Mouse (Mus musculus): ENCODE measurements around the gene Nup54.

Gene Nup54

GRCm38 (mm10) chr5:92458726-92459125 is 23.7 kb upstream of the Nup54 start:
- H3K4me1 ChIP-seq (replicated peaks; ENCODE audit: low read depth, low read length): no peaks in the 10 kb centered on the region
- peaks cover 66% of the 10 kb centered on the region for H3K36me3 ChIP-seq (ENCODE audit: insufficient read depth, low read length)
- TF ChIP-seq CTCF (conservative IDR thresholded peaks at IDR 0.05; ENCODE audit: low read length) (no peak), POU5F1 (IDR thresholded peaks at IDR 0.05; ENCODE audit: borderline replicate concordance, low read length) (no peak), NANOG (IDR thresholded peaks at IDR 0.05; ENCODE audit: borderline replicate concordance, low read length) (no peak)
- no peak overlapping the region for H3K4me3 ChIP-seq (replicated peaks; ENCODE audit: low read length)
- no peaks in the 10 kb centered on the region for H3K9me3 ChIP-seq (ENCODE audit: low read length)
- H3K27me3 ChIP-seq (ENCODE audit: insufficient read depth, low read length): no peaks in the 10 kb centered on the region

DNA sequence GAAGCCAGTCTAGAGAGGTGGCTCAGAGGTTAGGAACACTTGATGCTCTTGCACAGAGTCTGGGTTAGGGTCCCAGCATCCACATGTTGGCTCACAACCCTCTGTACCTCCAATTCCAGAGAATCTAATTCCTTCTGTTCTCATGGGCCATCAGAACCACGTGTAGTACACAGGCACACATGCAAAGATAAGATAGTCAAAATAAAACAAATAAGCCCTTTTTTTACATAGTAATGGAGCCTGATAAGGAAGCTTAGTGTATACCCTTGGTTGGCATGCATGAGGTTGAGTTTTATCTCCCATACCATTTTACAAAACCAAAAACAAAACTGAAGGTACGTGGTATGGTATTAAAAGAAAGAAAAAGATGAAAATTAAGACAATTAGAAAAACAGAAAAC is 22.4 kb upstream of the Nup54 start:
- Histone ChIP-seq H3K4me1 (replicated peaks; ENCODE audit: low read depth, low read length) (no peaks in the 10 kb centered on the region), H3K27me3 (ENCODE audit: insufficient read depth, low read length) (no peaks in the 10 kb centered on the region), H3K4me3 (replicated peaks; ENCODE audit: low read length) (no peak overlapping the region), H3K36me3 (ENCODE audit: insufficient read depth, low read length) (peaks cover 79% of the 10 kb centered on the region), H3K9me3 (ENCODE audit: low read length) (no peaks in the 10 kb centered on the region)
- TF ChIP-seq NANOG (IDR thresholded peaks at IDR 0.05; ENCODE audit: borderline replicate concordance, low read length) (no peak), CTCF (conservative IDR thresholded peaks at IDR 0.05; ENCODE audit: low read length) (no peak), POU5F1 (IDR thresholded peaks at IDR 0.05; ENCODE audit: borderline replicate concordance, low read length) (no peak)

GRCm38 (mm10) chr5:92452876-92453275 is 17.9 kb upstream of the Nup54 start:
- Histone ChIP-seq H3K27me3 (ENCODE audit: insufficient read depth, low read length) (no peaks in the 10 kb centered on the region), H3K36me3 (ENCODE audit: insufficient read depth, low read length) (peaks cover 92% of the 10 kb centered on the region), H3K4me1 (replicated peaks; ENCODE audit: low read depth, low read length) (peaks cover 12% of the 10 kb centered on the region), H3K9me3 (ENCODE audit: low read length) (no peaks in the 10 kb centered on the region), H3K4me3 (replicated peaks; ENCODE audit: low read length) (no peak overlapping the region)
- TF ChIP-seq CTCF (conservative IDR thresholded peaks at IDR 0.05; ENCODE audit: low read length) (no peak), NANOG (IDR thresholded peaks at IDR 0.05; ENCODE audit: borderline replicate concordance, low read length) (no peak)

- peaks cover 12% of the 10 kb centered on the region for H3K4me1 ChIP-seq (replicated peaks; ENCODE audit: low read depth, low read length)
- H3K9me3 ChIP-seq (ENCODE audit: low read length): no peaks in the 10 kb centered on the region
- no peak overlapping the region for H3K4me3 ChIP-seq (replicated peaks; ENCODE audit: low read length)
- no peaks in the 10 kb centered on the region for H3K27me3 ChIP-seq (ENCODE audit: insufficient read depth, low read length)
- H3K36me3 ChIP-seq (ENCODE audit: insufficient read depth, low read length): peaks cover 96% of the 10 kb centered on the region
- TF ChIP-seq CTCF (conservative IDR thresholded peaks at IDR 0.05; ENCODE audit: low read length) (no peak), NANOG (IDR thresholded peaks at IDR 0.05; ENCODE audit: borderline replicate concordance, low read length) (no peak), POU5F1 (IDR thresholded peaks at IDR 0.05; ENCODE audit: borderline replicate concordance, low read length) (no peak)
Measured at GRCm38 (mm10) chr5:92446736-92447135, 11.7 kb upstream of the Nup54 start.

- H3K9me3 ChIP-seq (ENCODE audit: low read length): no peaks in the 10 kb centered on the region
- no peak overlapping the region for H3K4me3 ChIP-seq (replicated peaks; ENCODE audit: low read length)
- no peaks in the 10 kb centered on the region for H3K27me3 ChIP-seq (ENCODE audit: insufficient read depth, low read length)
- H3K4me1 ChIP-seq (replicated peaks; ENCODE audit: low read depth, low read length): peaks cover 2% of the 10 kb centered on the region; the same call in 1 of the 2 replicates
- TF ChIP-seq CTCF (conservative IDR thresholded peaks at IDR 0.05; ENCODE audit: low read length): no peak
- TF ChIP-seq NANOG (IDR thresholded peaks at IDR 0.05; ENCODE audit: borderline replicate concordance, low read length): no peak
- H3K36me3 ChIP-seq (ENCODE audit: insufficient read depth, low read length): peaks cover 83% of the 10 kb centered on the region
Measured at GRCm38 (mm10) chr5:92445016-92445415, 10.0 kb upstream of the Nup54 start.

DNA sequence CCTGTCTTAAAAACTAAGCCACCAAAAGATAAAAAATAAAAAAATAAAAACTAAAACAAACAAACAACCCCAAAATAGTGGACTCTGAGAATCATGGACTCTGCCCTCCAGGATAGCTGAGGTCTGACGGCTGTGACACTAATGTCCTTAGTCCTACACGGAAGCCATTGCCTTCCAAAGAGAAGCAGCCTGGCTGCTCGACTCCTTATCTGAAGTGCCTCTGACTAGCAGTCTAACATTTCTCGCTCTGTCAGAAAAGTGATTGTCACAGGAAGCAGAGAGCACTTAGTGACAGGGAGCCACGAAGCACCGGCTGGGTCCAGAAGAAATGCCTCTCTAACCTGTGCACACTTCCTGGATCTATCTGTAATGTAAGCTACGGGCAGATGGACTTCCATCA is 7.9 kb upstream of the Nup54 start:
- no peaks in the 10 kb centered on the region for H3K27me3 ChIP-seq (ENCODE audit: insufficient read depth, low read length)
- H3K4me3 ChIP-seq (replicated peaks; ENCODE audit: low read length): no peak overlapping the region
- H3K36me3 ChIP-seq (ENCODE audit: insufficient read depth, low read length): peaks cover 62% of the 10 kb centered on the region
- H3K9me3 ChIP-seq (ENCODE audit: low read length): no peaks in the 10 kb centered on the region
- no peaks in the 10 kb centered on the region; the same call in 1 of the 2 replicates for H3K4me1 ChIP-seq (replicated peaks; ENCODE audit: low read depth, low read length)
- TF ChIP-seq NANOG (IDR thresholded peaks at IDR 0.05; ENCODE audit: borderline replicate concordance, low read length) (no peak), POU5F1 (IDR thresholded peaks at IDR 0.05; ENCODE audit: borderline replicate concordance, low read length) (no peak), CTCF (conservative IDR thresholded peaks at IDR 0.05; ENCODE audit: low read length) (no peak)

DNA sequence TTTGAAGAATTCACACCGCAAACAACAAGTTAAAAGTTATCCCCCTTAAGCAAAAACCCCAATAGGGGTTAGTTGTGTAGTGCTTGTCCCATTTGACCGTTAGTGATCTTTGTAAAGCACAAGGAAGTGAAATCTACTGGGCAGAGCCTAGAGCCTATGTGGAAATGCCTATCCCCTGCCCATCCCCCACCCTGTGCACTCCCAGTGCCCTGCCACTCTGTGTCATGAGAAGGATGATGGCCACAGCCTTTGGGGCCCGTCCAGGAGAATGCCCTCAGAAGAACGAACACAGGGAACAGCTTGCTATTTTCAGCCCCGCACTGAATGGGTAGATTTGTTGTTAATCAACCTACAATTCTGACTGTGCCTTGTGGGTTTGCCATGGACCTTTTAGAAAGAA is 6.5 kb upstream of the Nup54 start:
- H3K4me3 ChIP-seq (replicated peaks; ENCODE audit: low read length): no peak overlapping the region
- TF ChIP-seq POU5F1 (IDR thresholded peaks at IDR 0.05; ENCODE audit: borderline replicate concordance, low read length) (no peak), CTCF (conservative IDR thresholded peaks at IDR 0.05; ENCODE audit: low read length) (no peak), NANOG (IDR thresholded peaks at IDR 0.05; ENCODE audit: borderline replicate concordance, low read length) (no peak)
- no peaks in the 10 kb centered on the region for H3K9me3 ChIP-seq (ENCODE audit: low read length)
- H3K36me3 ChIP-seq (ENCODE audit: insufficient read depth, low read length): peaks cover 48% of the 10 kb centered on the region
- H3K4me1 ChIP-seq (replicated peaks; ENCODE audit: low read depth, low read length): no peaks in the 10 kb centered on the region; the same call in 1 of the 2 replicates
- no peaks in the 10 kb centered on the region for H3K27me3 ChIP-seq (ENCODE audit: insufficient read depth, low read length)

DNA sequence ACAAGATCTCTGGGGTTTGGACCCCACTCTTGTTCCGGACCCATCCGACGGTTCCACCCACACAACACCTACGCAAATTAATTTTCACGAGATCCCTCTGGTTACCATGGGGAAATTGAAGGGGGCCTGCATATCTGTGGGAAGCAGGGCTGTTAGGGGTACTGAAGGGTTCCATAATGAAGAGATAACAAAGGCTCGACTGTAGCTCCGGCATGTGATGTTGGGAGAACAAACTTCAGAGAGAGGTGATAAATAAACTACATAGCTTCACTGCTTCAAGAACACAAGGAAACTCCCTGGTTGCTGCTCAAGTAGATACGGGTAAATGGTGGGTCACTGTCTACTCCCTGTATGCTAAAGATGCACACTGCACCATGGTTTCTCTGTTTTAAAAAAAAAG is 3.5 kb upstream of the Nup54 start:
- Histone ChIP-seq H3K9me3 (ENCODE audit: low read length) (no peaks in the 10 kb centered on the region), H3K36me3 (ENCODE audit: insufficient read depth, low read length) (peaks cover 19% of the 10 kb centered on the region), H3K4me1 (replicated peaks; ENCODE audit: low read depth, low read length) (peaks cover 12% of the 10 kb centered on the region), H3K4me3 (replicated peaks; ENCODE audit: low read length) (no peak overlapping the region), H3K27me3 (ENCODE audit: insufficient read depth, low read length) (no peaks in the 10 kb centered on the region)
- TF ChIP-seq POU5F1 (IDR thresholded peaks at IDR 0.05; ENCODE audit: borderline replicate concordance, low read length) (no peak), CTCF (conservative IDR thresholded peaks at IDR 0.05; ENCODE audit: low read length) (0 out of 2 replicates have a peak, but pooled peaks have one; percentile 1)

GRCm38 (mm10) chr5:92434571-92434985 is 441 bp downstream of the Nup54 start:
- Histone ChIP-seq H3K36me3 (ENCODE audit: insufficient read depth, low read length) (peaks cover 12% of the 10 kb centered on the region), H3K4me3 (replicated peaks; ENCODE audit: low read length) (peak overlapping the region; percentile 96), H3K27me3 (ENCODE audit: insufficient read depth, low read length) (no peaks in the 10 kb centered on the region), H3K9me3 (ENCODE audit: low read length) (no peaks in the 10 kb centered on the region), H3K4me1 (replicated peaks; ENCODE audit: low read depth, low read length) (peaks cover 24% of the 10 kb centered on the region)
- TF ChIP-seq CTCF (conservative IDR thresholded peaks at IDR 0.05; ENCODE audit: low read length) (no peak), NANOG (IDR thresholded peaks at IDR 0.05; ENCODE audit: borderline replicate concordance, low read length) (no peak), POU5F1 (IDR thresholded peaks at IDR 0.05; ENCODE audit: borderline replicate concordance, low read length) (no peak)
